Mouse (Mus musculus): ENCODE results near the gene Olig2.

Gene Olig2

GRCm38 (mm10) chr16:91225233-91226037, at the start of gene Olig2:
TSS of gene Olig2 (plus strand) at chr16:91225457.
- no peak for DNase-seq (ENCODE audit: inconsistent age in 2 of 2, low spot score in 1 of 2)

- DNase-seq (ENCODE audit: inconsistent age in 2 of 2, low spot score in 1 of 2), result no peak
Observed at GRCm38 (mm10) chr16:91175892-91176291, 49.4 kb upstream of the Olig2 start.

DNA sequence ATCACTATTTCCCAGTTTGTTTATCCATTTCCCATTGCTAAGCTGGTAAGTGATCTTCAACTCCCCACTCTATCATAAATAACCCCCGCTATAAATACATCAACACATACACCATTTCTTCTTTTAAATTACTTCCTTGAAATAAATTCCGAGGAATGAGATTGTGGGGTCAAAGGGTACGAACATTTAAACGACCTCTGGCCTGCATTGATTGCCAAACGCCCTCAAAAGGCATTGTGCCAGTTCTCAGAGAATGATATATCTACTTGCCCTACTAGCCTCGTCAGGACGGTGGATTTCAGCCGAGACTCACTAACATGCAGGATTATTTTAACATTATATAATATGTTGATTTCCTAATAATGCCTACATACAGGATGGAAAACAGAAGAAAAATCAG, 38.2 kb upstream of the Olig2 start:
- peak in 1 of 2 experiments; percentile 28 for DNase-seq (ENCODE audit: inconsistent age in 2 of 2, low spot score in 1 of 2)

DNA sequence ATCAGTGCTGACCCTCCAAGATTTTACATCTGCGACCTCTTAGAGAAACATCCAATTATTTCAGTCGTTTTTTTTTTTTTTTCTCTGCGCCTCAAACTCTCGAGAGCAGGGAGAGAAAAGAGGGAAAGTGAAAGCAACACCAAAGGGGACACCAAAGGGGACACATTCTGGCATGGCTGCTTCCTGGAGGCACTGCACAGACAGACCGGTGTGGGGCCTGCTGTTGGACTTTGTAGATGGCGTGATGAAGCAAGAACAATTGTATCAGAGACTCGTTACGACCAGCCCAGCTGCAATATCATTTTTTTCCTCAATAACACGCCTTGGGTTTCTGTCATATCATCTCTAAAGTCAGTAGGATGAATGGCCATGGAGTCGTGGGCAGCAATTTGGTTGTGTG, 37.6 kb upstream of the Olig2 start:
- DNase-seq (ENCODE audit: inconsistent age in 2 of 2, low spot score in 1 of 2), result no peak

- no peak for DNase-seq (ENCODE audit: inconsistent age in 2 of 2, low spot score in 1 of 2)
Observed at GRCm38 (mm10) chr16:91188304-91188703, 37.0 kb upstream of the Olig2 start.

DNA sequence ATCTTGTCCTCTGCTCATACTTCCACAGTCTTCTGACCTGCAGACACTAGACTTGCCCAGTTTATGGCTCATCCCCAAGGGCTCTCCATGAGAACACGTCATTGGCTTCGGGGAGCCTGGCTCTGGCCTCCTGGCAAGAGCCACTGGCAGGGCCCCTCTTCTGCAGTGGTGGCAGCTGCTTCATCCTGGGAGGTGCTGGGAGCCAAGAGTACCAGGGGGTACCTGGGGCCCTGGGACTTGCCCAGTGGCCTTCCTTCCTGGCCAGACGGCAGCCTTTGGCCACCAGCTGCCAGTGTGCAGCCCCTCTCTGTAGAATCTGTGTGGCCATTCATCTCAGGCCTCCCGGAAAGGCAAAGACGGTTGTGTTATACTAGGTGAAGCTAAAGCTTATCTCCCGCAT, 34.0 kb upstream of the Olig2 start:
- DNase-seq (ENCODE audit: inconsistent age in 2 of 2, low spot score in 1 of 2), result no peak

DNA sequence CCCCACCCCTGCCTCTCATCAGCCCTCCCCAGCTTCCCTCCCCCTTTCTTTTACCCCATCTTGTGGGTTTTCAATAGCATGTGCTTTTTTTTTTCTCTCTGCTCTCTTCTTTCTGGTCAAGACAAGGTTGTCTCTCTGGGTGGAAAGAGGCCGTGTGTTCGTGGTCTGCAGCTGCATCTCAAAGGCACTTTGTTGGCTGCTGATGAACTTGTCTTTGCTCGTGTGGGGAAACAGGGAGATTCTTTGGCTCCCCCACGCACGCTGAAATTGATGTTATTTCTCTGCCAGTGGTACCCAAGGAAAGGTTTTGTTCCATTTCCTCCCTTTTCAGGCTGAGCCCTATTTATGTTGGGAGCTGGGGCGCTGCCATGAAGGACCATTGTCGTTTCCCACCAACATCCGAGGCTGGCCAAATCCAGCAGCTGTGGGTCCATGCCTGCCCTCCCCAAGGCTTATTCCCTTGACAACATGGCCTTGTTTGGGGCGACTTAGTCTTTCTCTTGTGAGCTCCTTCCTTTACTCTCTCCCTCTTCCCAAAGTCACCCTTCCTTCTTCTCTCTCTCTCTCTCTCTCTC, 33.5 kb upstream of the Olig2 start:
- DNase-seq (ENCODE audit: inconsistent age in 2 of 2, low spot score in 1 of 2), result no peak

DNA sequence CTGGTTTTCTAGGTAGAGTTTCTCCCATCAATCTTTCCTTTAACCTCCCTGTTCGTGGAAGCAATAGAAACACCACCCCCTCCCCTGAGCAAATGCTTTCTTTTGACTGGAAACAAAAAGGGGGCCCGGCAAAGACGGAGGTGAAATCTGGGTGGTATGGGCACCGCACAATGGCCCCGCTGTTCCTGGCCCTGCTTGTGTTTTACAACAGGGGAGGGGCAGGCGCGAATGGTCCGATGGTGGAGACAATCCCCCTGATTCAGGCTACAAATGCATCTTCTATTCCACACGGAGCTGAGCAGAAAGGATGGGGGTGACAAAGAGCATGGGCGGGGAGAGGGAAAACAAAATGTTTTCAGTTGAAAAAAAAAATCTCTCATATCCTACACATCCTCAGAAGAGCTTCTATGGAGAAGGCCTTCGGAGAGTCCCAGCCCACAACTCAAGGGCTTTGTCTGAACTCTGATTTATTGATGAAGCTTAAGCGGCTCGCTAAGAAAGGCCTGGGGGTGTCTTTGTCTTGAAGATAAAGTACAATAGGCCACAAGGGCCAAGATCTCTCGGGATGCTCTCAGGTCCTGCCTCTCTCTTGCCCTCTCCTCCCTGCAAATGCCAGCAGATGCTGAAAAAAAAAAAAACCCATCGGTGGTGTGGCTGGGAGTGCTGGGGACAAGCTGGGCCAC, 32.4 kb upstream of the Olig2 start:
- DNase-seq (ENCODE audit: inconsistent age in 2 of 2, low spot score in 1 of 2), result no peak

- no peak for DNase-seq (ENCODE audit: inconsistent age in 2 of 2, low spot score in 1 of 2)
Observed at GRCm38 (mm10) chr16:91199815-91200214, 25.4 kb upstream of the Olig2 start.

GRCm38 (mm10) chr16:91202989-91203388, 22.3 kb upstream of the Olig2 start:
- DNase-seq (ENCODE audit: inconsistent age in 2 of 2, low spot score in 1 of 2), result no peak

DNA sequence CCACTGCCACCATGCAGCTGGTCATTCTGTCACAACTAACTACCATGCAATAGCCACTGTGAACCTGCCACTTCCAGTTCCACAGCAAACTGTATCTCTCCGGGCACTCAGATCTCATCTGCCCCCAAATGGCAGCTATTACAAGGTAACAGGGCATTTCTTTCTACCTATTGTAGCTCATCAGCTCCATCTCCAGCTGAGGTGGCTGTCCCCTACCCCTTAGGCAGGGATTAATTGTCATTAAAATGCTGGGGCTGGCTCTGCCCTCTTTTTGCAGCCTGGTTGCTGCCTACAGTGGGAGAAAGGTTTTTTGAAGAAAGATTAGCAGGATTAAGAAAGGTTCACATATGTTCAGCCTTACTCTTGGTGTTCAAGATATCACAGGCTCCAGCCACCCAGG, 18.9 kb upstream of the Olig2 start:
- no peak for DNase-seq (ENCODE audit: inconsistent age in 2 of 2, low spot score in 1 of 2)

GRCm38 (mm10) chr16:91217077-91217476, 8.2 kb upstream of the Olig2 start:
- no peak for DNase-seq (ENCODE audit: inconsistent age in 2 of 2, low spot score in 1 of 2)

- DNase-seq (ENCODE audit: inconsistent age in 2 of 2, low spot score in 1 of 2), result no peak
Observed at GRCm38 (mm10) chr16:91217948-91218347, 7.3 kb upstream of the Olig2 start.

- no peak for DNase-seq (ENCODE audit: inconsistent age in 2 of 2, low spot score in 1 of 2)
Observed at GRCm38 (mm10) chr16:91219246-91219645, 6.0 kb upstream of the Olig2 start.

DNA sequence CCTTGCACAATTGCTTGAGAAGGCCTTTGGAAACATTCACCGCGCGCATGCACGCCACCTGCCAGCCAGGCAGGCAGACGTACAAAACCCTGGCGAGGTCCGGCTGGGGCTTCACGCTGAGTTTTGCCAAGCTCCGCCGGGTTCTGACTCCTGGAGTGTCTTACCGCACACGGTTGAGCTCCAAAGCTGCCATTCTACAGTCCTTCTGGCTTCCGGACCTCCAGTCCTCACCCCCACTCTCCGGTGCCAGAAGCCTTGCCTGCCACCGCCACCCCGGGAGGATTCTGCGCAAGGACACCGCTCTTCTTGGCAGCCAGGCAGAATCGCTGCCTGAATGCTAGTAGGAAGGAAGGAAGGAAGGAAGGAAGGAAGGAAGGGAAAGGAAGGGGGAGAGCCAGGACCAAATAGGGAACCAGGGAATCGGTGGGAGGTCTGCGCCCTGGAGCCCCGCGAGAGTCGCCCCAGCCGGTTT, 3.0 kb upstream of the Olig2 start:
- DNase-seq (ENCODE audit: inconsistent age in 2 of 2, low spot score in 1 of 2), result peak in 1 of 2 experiments; percentile 55

DNA sequence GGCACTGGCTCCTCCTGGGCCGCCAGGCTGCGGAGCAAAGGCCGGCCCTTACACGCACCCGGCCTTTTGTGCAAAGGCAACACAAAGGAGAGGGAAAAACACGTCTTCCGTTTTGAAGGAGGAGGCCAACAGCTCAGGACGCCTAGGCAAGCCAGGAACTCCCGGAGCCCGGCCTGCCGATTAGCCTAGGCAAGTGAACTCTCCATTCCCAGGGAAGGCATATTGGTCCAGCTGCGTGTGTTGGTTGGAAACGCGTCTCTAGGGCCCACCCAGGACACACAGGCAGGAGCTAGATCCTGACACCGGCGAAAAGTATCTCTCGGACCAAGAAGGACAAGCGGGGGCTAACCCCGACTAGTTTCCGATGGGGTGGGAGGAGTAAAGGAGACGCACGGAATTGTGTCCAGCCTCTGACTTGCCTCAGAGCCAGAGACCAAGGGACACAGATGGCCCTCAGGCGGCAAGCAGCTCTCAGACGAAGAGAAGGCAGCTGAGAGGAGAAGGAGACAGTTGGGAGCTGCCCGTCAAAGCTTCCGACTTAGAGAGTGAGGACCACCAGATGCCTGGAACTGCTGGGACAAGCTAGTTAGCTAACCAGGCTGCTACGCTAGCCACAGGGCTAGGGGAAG, 2.5 kb upstream of the Olig2 start:
- peak in 1 of 2 experiments; percentile 32 for DNase-seq (ENCODE audit: inconsistent age in 2 of 2, low spot score in 1 of 2)

- DNase-seq (ENCODE audit: inconsistent age in 2 of 2, low spot score in 1 of 2), result no peak
Observed at GRCm38 (mm10) chr16:91223327-91224067, 1.8 kb upstream of the Olig2 start.

GRCm38 (mm10) chr16:91224068-91224402, 1.2 kb upstream of the Olig2 start:
- DNase-seq (ENCODE audit: inconsistent age in 2 of 2, low spot score in 1 of 2), result no peak

- peak in 1 of 2 experiments; percentile 32 for DNase-seq (ENCODE audit: inconsistent age in 2 of 2, low spot score in 1 of 2)
Observed at GRCm38 (mm10) chr16:91224481-91225232, 600 bp upstream of the Olig2 start.

All from adrenal gland, adult (tissue).